Mouse (Mus musculus) hindbrain, embryonic 12.5 days (tissue): ENCODE measurements around the gene Atxn1. TPM values are rescaled to one million over a fixed set of nuclear protein-coding genes. Genes with fewer than 3 reads are reported as not detected.

Experiments
- ATAC-seq: fragments of 200-750 bp; cut with Nextera tagmentation; 2 replicates; pipeline ENCODE4 v1.8.0; 2017; ENCODE audit warnings: moderate TSS enrichment; ENCODE audit not compliant: low FRiP score
- H3K27ac ChIP-seq: fragments of 300-500 bp; sonication (generic); 2 replicates; pipeline ENCODE4 v1.5.1; 2016; ENCODE audit warnings: mild to moderate bottlenecking
- H3K27me3 ChIP-seq: fragments of 300-500 bp; sonication (generic); 2 replicates; pipeline ENCODE4 v1.6.1; 2016; ENCODE audit warnings: mild to moderate bottlenecking
- H3K36me3 ChIP-seq: fragments of 300-500 bp; sonication (generic); 2 replicates; pipeline ENCODE4 v1.6.1; 2016; ENCODE audit warnings: mild to moderate bottlenecking
- H3K4me1 ChIP-seq: fragments of 300-500 bp; sonication (generic); 2 replicates; pipeline ENCODE4 v1.6.1; 2016
- H3K4me2 ChIP-seq: fragments of 300-500 bp; sonication (generic); replicated peaks from 2 replicates; pipeline ENCODE4 v1.6.1; 2016; ENCODE audit warnings: mild to moderate bottlenecking
- H3K4me3 ChIP-seq: fragments of 300-500 bp; sonication (generic); 2 replicates; pipeline ENCODE4 v1.5.1; 2016; ENCODE audit warnings: mild to moderate bottlenecking
- H3K9ac ChIP-seq: fragments of 300-500 bp; sonication (generic); 2 replicates; pipeline ENCODE4 v1.6.1; 2016; ENCODE audit warnings: mild to moderate bottlenecking, moderate library complexity
- H3K9me3 ChIP-seq: fragments of 300-500 bp; sonication (generic); replicated peaks from 2 replicates; pipeline ENCODE4 v1.6.1; 2016; ENCODE audit warnings: mild to moderate bottlenecking
- WGBS: fragments of 180-500 bp; shearing (Covaris S2); methylation state at CpG from one replicate; pipeline ENCODE4 v1.1.7; 2016; 5-methylcytosine and 5-hydroxymethylcytosine counted together
- polyA plus RNA-seq: library from polyadenylated mRNA; unstranded; fragments of >200 nt; fragmentation: Nextera tagmentation; extraction: Ambion mirVana; gene quantifications from 2 replicates; pipeline ENCODE4 v1.2.1, GENCODE M21; 2016

The Atxn1 gene
- polyA plus RNA-seq, 1 experiment from 2014 or later: 5.0 TPM

DNA sequence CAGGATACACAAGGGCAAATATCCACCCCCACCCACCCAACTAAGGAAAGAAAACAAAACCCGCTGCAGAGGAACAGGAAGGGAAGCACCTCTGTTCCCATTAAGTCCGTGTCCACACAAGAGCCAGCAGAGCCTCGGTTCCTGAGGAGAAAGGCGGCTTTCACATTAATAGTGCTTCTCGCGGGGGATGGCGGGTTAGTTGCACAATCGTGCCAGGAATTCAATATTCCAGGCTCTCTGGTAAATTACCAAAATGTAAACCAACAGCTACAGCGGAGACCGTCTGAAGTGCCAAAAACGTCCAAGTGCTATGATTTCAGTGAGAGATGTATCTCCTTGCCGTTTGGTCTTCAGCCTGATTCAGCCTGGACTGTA is 46.8 kb downstream of the Atxn1 start:
- Histone ChIP-seq H3K4me1 (no peaks in the 10 kb centered on the region), H3K36me3 (no peaks in the 10 kb centered on the region), H3K27ac (no peak overlapping the region), H3K4me2 (no peak overlapping the region), H3K9me3 (no peaks in the 10 kb centered on the region), H3K4me3 (no peak overlapping the region), H3K9ac (no peak overlapping the region), H3K27me3 (no peaks in the 10 kb centered on the region)
- 86% methylated on average over 12 of the region's 12 CpGs for WGBS
- ATAC-seq: no peak

DNA sequence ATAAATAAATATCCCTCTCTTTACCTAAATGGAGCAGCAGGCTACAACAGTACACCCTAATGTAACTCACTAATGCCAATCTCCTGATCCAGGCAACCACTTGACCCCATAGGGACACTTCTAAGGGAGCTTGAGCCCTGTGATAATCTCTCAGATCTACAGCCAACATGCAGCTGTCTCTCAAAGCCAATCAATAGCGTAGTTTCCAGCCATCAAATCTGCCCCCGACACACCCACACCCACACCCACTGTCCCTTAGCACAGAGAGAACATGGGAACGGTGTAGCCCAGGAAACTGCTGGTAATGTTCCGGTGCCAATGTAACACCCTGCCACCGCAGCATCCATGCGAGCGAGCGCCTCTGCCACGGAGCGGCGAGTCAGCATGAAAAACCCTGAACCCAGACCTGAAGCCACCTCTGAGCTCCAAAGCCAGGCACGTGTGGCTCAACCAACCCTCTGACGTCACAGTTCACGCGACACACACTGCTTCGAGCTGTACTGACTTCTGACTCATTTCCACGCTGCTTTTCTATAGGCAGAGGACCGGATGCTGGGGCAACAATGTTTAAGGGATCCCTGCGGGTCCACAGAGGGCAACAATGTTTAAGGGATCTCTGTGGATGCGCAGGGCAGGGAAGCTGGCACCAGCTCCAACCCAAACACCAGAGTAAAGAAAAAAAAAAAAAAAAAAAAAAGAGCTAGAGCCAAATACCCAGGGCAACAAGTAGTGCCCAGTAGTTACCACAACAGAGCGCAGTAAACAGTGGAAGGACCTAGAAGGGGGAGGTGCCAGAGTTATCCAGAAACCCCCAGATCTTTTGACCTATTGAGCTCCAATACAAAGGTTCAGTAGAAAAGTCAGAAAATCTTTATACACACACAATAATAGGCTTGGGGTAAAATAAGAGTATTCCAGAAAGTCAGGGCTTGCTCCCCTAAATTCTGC is 47.5 kb downstream of the Atxn1 start:
- H3K4me1 ChIP-seq: no peaks in the 10 kb centered on the region
- no peaks in the 10 kb centered on the region for H3K36me3 ChIP-seq
- no peak for ATAC-seq
- no peak overlapping the region for H3K4me3 ChIP-seq
- H3K27ac ChIP-seq: no peak overlapping the region
- no peak overlapping the region for H3K9ac ChIP-seq
- H3K9me3 ChIP-seq: no peaks in the 10 kb centered on the region
- 90% methylated on average over 21 of the region's 21 CpGs for WGBS
- H3K27me3 ChIP-seq: no peaks in the 10 kb centered on the region
- no peak overlapping the region for H3K4me2 ChIP-seq

DNA sequence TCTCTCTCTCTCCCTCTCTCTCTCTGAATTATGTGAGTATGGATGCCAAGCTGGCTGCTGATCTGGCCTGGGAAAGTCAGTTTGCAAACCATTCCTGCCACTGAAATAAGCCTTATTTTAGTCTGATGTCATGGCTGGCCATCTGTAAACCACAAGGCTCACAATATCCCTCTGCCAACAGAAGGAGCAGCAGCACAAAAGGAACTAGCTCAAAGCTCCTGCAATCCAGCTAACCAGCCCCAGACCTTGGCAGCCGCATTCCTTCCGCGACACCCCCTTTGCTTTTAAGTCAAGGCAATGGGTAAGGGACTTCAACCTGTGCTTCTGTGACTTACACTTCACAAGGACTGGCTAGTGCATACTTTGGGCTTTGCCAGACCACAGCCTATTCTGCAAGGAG is 48.9 kb downstream of the Atxn1 start:
- no peaks in the 10 kb centered on the region for H3K4me1 ChIP-seq
- H3K27me3 ChIP-seq: no peaks in the 10 kb centered on the region
- no peak overlapping the region for H3K4me3 ChIP-seq
- 95% methylated on average over 3 of the region's 3 CpGs for WGBS
- H3K36me3 ChIP-seq: no peaks in the 10 kb centered on the region
- H3K4me2 ChIP-seq: no peak overlapping the region
- no peak overlapping the region for H3K27ac ChIP-seq
- no peak overlapping the region for H3K9ac ChIP-seq
- H3K9me3 ChIP-seq: no peaks in the 10 kb centered on the region
- ATAC-seq: no peak

GRCm38 (mm10) chr13:45915026-45915425 is 49.8 kb downstream of the Atxn1 start:
- H3K4me2 ChIP-seq: no peak overlapping the region
- ATAC-seq: no peak
- H3K27ac ChIP-seq: no peak overlapping the region
- H3K9ac ChIP-seq: no peak overlapping the region
- no peaks in the 10 kb centered on the region for H3K9me3 ChIP-seq
- no peaks in the 10 kb centered on the region for H3K4me1 ChIP-seq
- 72% methylated on average over 2 of the region's 2 CpGs for WGBS
- H3K27me3 ChIP-seq: no peaks in the 10 kb centered on the region
- H3K36me3 ChIP-seq: no peaks in the 10 kb centered on the region
- H3K4me3 ChIP-seq: no peak overlapping the region

- H3K27ac ChIP-seq: no peak overlapping the region
- no peaks in the 10 kb centered on the region for H3K36me3 ChIP-seq
- H3K4me3 ChIP-seq: no peak overlapping the region
- no peaks in the 10 kb centered on the region for H3K27me3 ChIP-seq
- no peak for ATAC-seq
- H3K4me1 ChIP-seq: no peaks in the 10 kb centered on the region
- H3K9me3 ChIP-seq: no peaks in the 10 kb centered on the region
- WGBS: 85% methylated on average over 3 of the region's 3 CpGs
- H3K9ac ChIP-seq: no peak overlapping the region
- H3K4me2 ChIP-seq: no peak overlapping the region
These were observed 50.7 kb downstream of the Atxn1 start for GRCm38 (mm10) chr13:45914117-45914516.

DNA sequence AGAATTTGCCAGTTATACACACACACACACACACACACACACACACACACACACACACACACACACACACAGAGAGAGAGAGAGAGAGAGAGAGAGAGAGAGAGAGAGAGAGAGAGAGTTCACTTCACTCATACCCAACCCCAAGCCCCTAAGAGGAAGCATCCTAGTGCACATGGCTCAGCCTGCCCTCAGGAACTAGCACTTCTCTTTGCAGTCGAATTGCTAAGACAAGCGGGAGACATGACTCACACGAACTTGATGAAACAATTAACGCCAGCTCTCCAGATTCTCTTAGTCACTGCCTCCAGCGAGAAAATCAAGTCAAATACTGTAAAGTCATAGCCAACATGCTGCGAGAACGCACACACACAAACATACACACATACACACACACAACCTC is 53.0 kb downstream of the Atxn1 start:
- ATAC-seq: no peak
- H3K9ac ChIP-seq: no peak overlapping the region
- WGBS: 87% methylated on average over 7 of the region's 7 CpGs

GRCm38 (mm10) chr13:45911069-45911468 is 53.7 kb downstream of the Atxn1 start:
- WGBS: 88% methylated on average over 5 of the region's 5 CpGs
- Histone ChIP-seq H3K9me3 (no peaks in the 10 kb centered on the region), H3K4me2 (no peak overlapping the region), H3K4me1 (peaks cover 7% of the 10 kb centered on the region; the same call in 1 of the 2 replicates), H3K27me3 (no peaks in the 10 kb centered on the region), H3K4me3 (no peak overlapping the region), H3K27ac (no peak overlapping the region), H3K36me3 (no peaks in the 10 kb centered on the region), H3K9ac (no peak overlapping the region)
- no peak for ATAC-seq

More for the DNA sequence above, 53.0 kb downstream of the Atxn1 start:
- no peaks in the 10 kb centered on the region for H3K27me3 ChIP-seq
- H3K36me3 ChIP-seq: no peaks in the 10 kb centered on the region
- no peaks in the 10 kb centered on the region for H3K9me3 ChIP-seq
- no peak overlapping the region for H3K4me2 ChIP-seq
- H3K27ac ChIP-seq: no peak overlapping the region
- 0 out of 2 replicates have a peak, but pooled peaks cover 4% of the 10 kb centered on the region for H3K4me1 ChIP-seq
- H3K4me3 ChIP-seq: no peak overlapping the region

- Histone ChIP-seq H3K9me3 (no peaks in the 10 kb centered on the region), H3K4me1 (peaks cover 7% of the 10 kb centered on the region; the same call in 1 of the 2 replicates), H3K36me3 (no peaks in the 10 kb centered on the region), H3K4me3 (no peak overlapping the region), H3K27me3 (no peaks in the 10 kb centered on the region), H3K27ac (no peak overlapping the region), H3K9ac (no peak overlapping the region), H3K4me2 (no peak overlapping the region)
- WGBS: 90% methylated on average over 7 of the region's 7 CpGs
- ATAC-seq: no peak
These were observed 54.5 kb downstream of the Atxn1 start for GRCm38 (mm10) chr13:45910348-45910747.

- no peak overlapping the region for H3K4me3 ChIP-seq
- no peak overlapping the region for H3K4me2 ChIP-seq
- no peaks in the 10 kb centered on the region for H3K27me3 ChIP-seq
- peaks cover 15% of the 10 kb centered on the region for H3K4me1 ChIP-seq
- H3K27ac ChIP-seq: no peak overlapping the region
- WGBS: 72% methylated on average over 6 of the region's 6 CpGs
- no peaks in the 10 kb centered on the region for H3K9me3 ChIP-seq
- no peaks in the 10 kb centered on the region for H3K36me3 ChIP-seq
- no peak for ATAC-seq
- H3K9ac ChIP-seq: no peak overlapping the region
These were observed 57.6 kb downstream of the Atxn1 start for GRCm38 (mm10) chr13:45907181-45907691.

DNA sequence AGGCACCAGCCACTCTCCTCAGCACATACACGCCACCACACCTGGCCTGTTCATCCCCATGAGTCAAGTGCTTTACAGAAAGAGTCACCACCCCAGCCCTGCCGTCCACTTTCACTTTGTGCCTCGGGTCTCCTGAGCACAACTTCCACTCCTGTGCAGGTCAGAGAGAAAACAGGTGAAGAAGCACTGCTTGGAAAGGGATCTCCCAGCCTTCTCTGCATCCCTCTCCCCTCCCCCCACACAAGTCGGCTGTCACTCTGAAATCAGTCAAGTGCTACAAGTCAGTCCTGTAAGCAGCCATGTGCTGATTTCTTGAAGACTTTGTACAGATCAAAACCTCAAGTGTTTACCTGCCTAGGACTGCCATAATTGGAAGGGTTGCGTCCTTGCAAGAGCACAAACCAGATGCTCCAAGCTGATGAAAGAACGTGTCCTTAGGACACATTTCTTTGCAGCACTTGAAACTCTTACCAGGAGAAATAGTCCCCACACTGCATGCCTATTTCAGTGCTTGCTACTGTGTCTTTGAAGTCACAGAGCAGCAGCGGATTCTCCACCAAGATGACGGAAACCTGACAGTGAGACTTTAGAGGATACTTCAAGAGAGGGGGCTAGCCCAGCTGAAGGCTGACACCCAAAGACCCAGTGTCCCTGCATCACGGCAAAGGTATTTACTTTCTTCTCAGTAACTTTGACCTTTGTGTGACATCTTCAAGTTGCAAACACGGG is 58.2 kb downstream of the Atxn1 start:
- no peaks in the 10 kb centered on the region for H3K36me3 ChIP-seq
- no peak overlapping the region for H3K4me3 ChIP-seq
- 66% methylated on average over 10 of the region's 10 CpGs for WGBS
- H3K9ac ChIP-seq: no peak overlapping the region
- no peak overlapping the region for H3K4me2 ChIP-seq
- no peaks in the 10 kb centered on the region for H3K9me3 ChIP-seq
- peaks cover 15% of the 10 kb centered on the region for H3K4me1 ChIP-seq
- no peak overlapping the region for H3K27ac ChIP-seq
- no peak for ATAC-seq
- no peaks in the 10 kb centered on the region for H3K27me3 ChIP-seq

GRCm38 (mm10) chr13:45904955-45905354 is 59.9 kb downstream of the Atxn1 start:
- Histone ChIP-seq H3K27ac (no peak overlapping the region), H3K27me3 (no peaks in the 10 kb centered on the region), H3K4me1 (peaks cover 15% of the 10 kb centered on the region), H3K36me3 (no peaks in the 10 kb centered on the region), H3K4me3 (no peak overlapping the region), H3K9ac (no peak overlapping the region), H3K9me3 (no peaks in the 10 kb centered on the region), H3K4me2 (no peak overlapping the region)
- WGBS: 47% methylated on average over 4 of the region's 4 CpGs
- no peak for ATAC-seq

DNA sequence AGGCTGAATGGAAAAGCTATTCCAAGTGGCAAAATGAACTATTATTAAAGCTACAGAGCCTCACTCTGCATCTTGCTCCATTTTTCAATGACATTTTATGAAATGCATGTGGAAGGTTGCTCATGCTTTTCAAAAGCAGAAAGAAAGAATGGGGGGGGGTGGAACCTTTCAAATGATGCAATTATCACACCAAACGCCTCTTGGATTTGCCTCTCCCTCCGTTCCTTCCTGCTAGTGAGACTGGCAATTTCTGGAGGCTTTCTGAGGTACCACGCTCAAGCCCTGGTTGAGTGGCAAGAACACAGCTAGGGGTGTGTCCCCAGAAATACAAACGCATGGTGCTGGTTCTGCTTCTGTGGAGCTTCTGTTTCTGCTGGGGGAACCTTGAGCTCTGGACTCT is 60.4 kb downstream of the Atxn1 start:
- no peak for ATAC-seq
- H3K36me3 ChIP-seq: no peaks in the 10 kb centered on the region
- no peaks in the 10 kb centered on the region for H3K27me3 ChIP-seq
- peaks cover 15% of the 10 kb centered on the region for H3K4me1 ChIP-seq
- no peaks in the 10 kb centered on the region for H3K9me3 ChIP-seq
- H3K27ac ChIP-seq: no peak overlapping the region
- WGBS: 78% methylated on average over 4 of the region's 4 CpGs
- H3K9ac ChIP-seq: no peak overlapping the region
- no peak overlapping the region for H3K4me3 ChIP-seq
- H3K4me2 ChIP-seq: no peak overlapping the region
